Mouse (Mus musculus): ENCODE data around the gene Fkbp10. TPM values are rescaled to one million over a fixed set of nuclear protein-coding genes. Genes with fewer than 3 reads are reported as not detected.
A peak's percentile ranks its signal among the peaks of the same experiment; 100 is the strongest.

Gene Fkbp10
- total RNA-seq, 2 experiments from 2014 or later = 4.7 to 5.7 TPM

DNA sequence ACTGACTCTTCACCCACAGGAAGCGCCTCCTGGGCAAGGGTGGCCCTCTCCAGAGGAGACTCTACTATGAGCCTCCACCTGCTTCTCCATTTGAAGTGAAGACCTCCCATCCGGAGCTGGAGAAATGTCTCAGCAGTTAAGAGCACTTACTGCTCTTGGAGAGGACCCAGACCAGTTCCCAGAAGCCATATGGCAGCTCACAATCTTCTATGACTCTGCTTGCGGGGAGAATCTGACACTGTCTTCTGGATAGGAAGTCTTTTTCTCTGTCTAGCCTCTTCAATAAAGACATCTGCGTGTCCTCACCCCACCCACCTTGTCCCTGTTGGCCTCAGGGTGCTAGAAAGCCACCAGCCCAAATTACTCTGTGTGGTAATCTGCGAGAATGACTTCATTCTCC, 22.5 kb upstream of the Fkbp10 start:
- peak in 1 of 2 experiments; percentile 65 for DNase-seq (ENCODE audit: low spot score in 2 of 2)
- intact Hi-C loops (cut with DNase I) = no loop called here

DNA sequence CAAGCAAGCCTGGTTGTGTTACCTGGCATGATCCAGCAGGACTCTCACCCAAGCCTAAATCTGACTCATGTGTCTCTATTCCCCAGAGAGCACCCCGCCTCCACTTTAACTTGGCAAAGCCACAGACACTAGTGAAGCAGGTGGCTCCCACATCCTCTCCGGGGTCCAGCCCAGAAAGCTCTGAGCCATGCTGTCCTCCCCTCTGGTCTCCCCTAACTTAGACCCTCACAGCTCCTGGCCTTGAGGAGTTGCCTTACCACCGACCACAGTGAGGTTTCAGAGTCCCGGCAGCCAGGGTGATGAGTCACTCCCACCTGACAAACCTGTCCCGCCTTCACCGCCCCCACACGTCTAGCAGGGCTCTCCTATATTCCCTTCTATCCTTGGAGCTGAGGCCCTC, 21.8 kb upstream of the Fkbp10 start:
- intact Hi-C loops (cut with DNase I) = no loop called here
- DNase-seq (ENCODE audit: low spot score in 2 of 2) = peak in 1 of 2 experiments; percentile 51

DNA sequence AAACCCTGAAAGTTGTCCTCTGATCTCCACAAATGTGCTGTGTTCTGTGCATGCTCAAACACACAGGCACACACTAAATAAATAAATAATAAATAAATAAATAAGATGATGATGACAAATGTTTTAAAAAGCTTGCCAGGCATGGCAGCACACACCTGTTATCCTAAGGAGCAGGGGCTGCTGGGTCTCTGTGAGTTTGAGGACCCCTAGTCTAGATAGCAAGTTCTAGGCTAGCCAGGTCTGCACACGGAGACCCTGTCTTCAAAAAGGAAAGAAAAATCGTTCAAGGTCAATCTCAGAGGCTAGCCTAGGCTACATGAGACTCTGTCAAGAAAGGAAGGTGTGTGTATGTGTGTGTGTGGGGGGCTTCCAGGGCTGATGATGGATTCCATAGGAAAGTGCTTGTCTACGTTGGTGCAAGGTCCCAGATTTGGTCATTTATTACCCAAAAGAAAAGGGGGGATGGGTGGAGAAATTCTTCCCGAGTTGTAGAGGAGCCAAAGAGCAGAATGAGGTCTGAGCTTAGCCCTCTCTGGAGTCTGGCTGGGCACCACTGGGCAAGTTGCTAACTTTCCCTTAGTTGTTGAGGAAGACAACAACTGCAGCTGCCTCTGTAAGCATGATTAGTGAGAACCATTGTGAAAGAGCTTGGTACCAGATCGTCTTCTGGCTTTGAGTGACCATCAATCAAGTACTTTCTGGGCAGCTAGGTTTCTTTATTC, 21.0 kb upstream of the Fkbp10 start:
- no peak for DNase-seq (ENCODE audit: low spot score in 2 of 2)
- intact Hi-C loops (cut with DNase I) = no loop called here

GRCm38 (mm10) chr11:100395200-100395599, 20.3 kb upstream of the Fkbp10 start:
- DNase-seq (ENCODE audit: low spot score in 2 of 2) = no peak
- intact Hi-C loops (cut with DNase I) = no loop called here

DNA sequence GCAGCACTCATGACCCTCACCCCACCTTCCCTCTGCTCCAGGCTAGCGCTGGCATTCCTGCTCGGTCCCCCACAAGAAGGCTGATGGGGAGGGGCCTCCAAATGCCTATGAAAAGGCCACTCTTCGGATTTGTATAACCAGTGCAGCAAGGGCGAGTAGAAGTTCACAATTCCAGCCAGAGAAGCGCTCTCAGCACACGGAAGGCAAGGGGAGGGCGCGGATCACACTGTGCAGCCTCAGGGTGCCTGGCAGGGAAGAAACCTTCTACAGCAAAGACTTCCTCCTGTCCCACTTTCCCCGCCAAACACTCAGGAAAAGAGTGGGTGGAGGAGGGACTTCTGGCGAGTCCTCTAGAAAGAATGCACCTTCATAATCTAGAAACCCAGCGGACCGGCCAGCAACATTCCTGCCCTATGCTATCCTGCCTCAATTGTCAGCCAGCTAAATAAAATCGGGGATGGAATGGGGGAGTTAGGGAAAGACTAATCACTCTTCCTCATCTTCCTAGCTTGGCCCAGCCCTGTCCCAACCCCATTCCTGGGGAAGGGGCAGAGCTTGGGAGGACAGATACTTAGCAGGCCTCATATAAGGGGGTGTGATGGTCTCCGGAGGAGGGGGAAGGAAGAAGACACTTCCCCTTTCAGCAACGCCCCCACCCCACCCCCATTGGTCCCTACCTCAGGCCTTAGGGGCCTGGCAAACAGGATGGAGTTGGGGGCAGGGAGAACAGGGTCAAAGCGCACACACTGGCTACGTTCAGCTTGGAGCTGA, 19.5 kb upstream of the Fkbp10 start:
- intact Hi-C loops (cut with DNase I) = no loop called here
- peak in 1 of 2 experiments; percentile 63 for DNase-seq (ENCODE audit: low spot score in 2 of 2)

- intact Hi-C loops (cut with DNase I) = no loop called here
- DNase-seq (ENCODE audit: low spot score in 2 of 2) = no peak
Measured at GRCm38 (mm10) chr11:100396886-100397599, 18.5 kb upstream of the Fkbp10 start.

DNA sequence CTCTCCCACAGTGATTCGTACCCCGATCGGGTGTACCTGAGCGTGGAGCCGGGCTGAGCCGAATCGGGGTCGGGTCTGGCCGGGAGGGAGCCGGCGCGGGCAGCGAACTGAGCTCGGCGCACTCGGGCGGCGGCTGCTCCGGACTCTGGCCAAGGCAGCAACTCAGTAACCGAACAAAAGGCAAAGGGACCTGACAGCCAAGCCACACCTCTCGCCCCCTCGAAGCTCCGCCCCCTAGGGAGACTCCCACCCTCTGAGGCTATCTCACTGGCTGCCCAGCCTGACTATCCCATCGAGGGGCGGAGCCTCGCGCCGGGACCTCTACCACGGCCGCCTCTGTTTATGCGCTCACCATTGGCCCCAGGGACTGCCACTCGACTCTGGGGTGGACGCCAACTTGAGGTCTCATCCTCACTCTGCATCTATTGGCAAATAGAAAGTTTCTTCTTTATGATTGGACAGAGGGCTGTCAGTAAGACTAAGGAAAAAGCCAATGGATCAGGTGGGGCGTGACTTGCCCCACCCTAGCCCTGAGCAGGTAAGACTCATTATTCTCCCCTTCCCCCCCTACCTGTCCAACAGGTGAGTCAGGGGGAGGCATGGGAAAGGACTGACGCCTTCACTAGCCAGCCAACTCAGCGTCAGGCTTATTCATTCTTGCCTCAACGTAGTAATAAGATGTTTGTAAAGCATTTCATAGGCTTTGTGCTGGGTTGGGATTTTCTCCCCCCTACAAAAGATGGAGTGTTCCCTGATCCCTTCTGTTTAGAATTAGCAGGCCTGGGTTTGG, 17.7 kb upstream of the Fkbp10 start, which contains the start of gene Jup:
Jup (minus strand) TSS at position 164 of the 790 bp plus-strand sequence.
- intact Hi-C loops (cut with DNase I) = no loop called here
- DNase-seq (ENCODE audit: low spot score in 2 of 2) = peak; percentile 100

GRCm38 (mm10) chr11:100398517-100398916, 17.0 kb upstream of the Fkbp10 start:
- intact Hi-C loops (cut with DNase I) = no loop called here
- no peak for DNase-seq (ENCODE audit: low spot score in 2 of 2)

GRCm38 (mm10) chr11:100399320-100399719, 16.2 kb upstream of the Fkbp10 start:
- no peak for DNase-seq (ENCODE audit: low spot score in 2 of 2)
- intact Hi-C loops (cut with DNase I) = no loop called here

GRCm38 (mm10) chr11:100399727-100400538, 15.6 kb upstream of the Fkbp10 start:
- DNase-seq (ENCODE audit: low spot score in 2 of 2) = no peak
- intact Hi-C loops (cut with DNase I) = no loop called here

DNA sequence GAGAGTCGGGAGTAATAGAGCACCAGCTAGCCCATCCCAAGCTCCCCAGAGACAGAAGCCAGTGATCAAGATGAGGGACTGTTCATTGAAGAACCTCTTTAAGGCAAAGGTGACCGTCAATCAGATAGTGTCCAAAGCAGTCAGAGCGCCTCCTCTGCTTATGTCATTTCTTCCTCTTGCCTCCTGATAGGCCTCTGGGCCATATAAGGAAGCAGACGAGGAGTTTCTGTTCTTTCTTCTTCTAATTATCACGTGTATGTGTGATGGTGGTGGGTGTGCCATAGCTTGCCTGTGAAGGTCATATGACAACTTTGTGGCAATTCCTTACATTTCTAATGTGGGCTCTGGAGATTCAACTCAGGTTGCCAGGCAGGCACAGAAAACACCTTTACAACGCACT, 14.7 kb upstream of the Fkbp10 start:
- intact Hi-C loops (cut with DNase I) = no loop called here
- DNase-seq (ENCODE audit: low spot score in 2 of 2) = no peak

DNA sequence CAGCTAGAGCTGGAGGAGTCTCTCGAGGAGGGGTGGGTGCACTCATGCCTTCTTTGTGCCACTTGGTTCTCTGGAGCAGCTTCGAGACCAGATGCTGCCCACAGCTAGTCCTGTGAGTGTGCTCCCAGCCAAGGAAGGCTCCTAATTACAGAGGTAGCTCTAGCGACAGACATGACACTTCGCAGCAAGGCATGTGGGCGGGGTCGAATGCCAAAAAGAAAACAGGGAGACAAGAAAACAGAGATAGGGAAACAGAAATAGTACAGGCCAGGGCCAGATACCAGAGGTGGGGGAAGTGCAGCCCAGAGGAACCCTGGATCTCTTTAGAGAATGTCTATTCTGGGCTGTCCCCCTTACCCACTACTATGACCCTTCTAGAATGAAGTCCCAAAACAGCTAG, 13.3 kb upstream of the Fkbp10 start:
- intact Hi-C loops (cut with DNase I) = no loop called here
- no peak for DNase-seq (ENCODE audit: low spot score in 2 of 2)

DNA sequence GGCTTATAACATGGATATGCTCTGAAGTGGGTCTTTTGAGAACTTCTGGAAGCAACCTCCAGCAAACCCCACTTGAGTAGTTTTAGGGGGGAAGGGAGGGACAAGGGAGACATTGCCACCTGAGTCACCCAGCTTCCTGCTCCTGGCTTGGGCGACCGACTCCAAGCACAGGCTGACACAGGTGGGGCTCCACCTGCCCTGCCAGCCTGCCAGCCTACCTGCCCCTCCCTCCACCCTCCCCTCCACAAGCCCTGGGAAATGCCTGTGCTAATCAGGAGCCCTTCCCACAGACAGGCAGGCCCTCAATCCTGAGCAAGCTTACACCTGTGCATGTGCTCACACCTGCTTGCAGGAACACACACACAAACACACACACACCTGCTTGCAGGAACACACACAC, 12.8 kb upstream of the Fkbp10 start:
- DNase-seq (ENCODE audit: low spot score in 2 of 2) = no peak
- intact Hi-C loops (cut with DNase I) = no loop called here

GRCm38 (mm10) chr11:100403445-100404134, 11.9 kb upstream of the Fkbp10 start:
- no peak for DNase-seq (ENCODE audit: low spot score in 2 of 2)
- intact Hi-C loops (cut with DNase I) = no loop called here

DNA sequence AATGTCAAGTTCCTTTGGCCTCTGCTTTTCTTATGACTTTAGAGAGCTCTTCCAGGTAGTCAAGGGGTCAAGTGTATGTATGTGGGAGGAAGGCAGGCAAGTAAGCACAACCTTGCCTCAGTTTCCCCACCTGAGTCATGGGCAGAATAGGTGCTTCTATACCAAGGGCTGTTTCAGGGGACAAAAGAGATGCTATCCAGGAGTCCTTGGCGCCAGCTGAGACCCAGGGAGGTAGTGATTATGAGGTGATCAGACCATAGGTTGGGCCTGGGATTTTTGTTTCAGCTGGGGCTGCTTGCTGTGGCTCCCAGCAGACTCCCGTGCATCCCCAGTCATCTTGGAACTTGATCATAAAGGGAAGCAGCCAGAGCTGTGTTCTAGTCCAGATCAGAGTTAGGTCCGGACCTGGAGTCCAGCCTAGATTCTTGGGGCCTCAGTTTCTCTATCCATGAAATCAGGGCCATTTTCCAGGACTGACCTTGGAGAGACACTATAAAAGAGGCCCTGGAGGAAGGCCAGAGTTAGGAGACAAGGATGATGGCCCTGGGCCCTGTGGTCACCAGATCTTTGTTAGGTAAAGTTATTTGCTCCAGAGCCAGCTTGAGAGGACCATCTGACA, 10.9 kb upstream of the Fkbp10 start:
- DNase-seq (ENCODE audit: low spot score in 2 of 2) = no peak
- intact Hi-C loops (cut with DNase I) = no loop called here

GRCm38 (mm10) chr11:100406273-100406672, 9.2 kb upstream of the Fkbp10 start:
- no peak for DNase-seq (ENCODE audit: low spot score in 2 of 2)
- intact Hi-C loops (cut with DNase I) = no loop called here

- intact Hi-C loops (cut with DNase I) = no loop called here
- DNase-seq (ENCODE audit: low spot score in 2 of 2) = no peak
Measured at GRCm38 (mm10) chr11:100406995-100407705, 8.3 kb upstream of the Fkbp10 start.
